Mouse (Mus musculus) stomach, postnatal 0 days (tissue): Measurements from ENCODE around the gene Ssbp3.

Experiments
- CTCF ChIP-seq: IDR thresholded peaks from 2 replicates; pipeline ENCODE4 v1.5.1; 2016; ENCODE audit warnings: antibody characterized with exemption, low read depth, mild to moderate bottlenecking, moderate library complexity
- EP300 ChIP-seq: optimal IDR thresholded peaks from 2 replicates; pipeline ENCODE3; 2016; ENCODE audit warnings: antibody characterized with exemption

DNA sequence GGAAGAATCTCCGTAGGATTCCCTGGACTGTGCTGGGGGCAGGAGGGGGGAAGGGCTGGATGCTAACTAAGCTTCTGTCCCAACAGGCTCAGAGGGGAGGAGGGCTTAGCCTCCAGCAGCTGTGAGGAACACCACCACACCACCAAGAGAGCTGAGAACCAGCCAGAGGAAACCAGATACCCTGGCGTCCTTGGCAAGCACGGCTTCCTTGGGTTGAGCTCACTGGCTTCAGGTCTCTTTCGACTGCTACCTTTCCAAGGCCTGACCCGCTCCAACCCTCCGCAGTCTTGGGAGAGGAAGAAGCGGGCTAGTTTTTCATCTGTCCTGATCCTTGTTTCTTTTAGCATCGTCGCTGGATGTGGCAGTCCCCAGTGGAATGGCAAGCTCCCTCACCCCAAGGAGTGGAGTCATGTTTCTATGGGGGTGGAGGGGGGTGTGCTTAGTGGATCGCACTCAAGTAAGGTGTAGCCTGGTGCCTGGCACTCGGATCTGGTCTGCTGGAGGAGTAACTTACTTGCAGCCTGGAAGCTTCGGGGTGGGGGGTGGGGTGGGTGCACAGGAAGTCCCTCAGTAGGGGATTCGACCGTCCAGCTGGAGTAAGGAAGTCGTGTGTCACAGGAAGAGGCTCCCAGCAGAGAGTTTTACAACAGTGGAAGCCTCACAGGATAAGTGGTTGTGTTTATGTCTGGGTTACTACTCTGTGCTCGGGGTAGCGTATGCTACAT, 2.6 kb upstream of the Ssbp3 start:
- TF ChIP-seq CTCF (no peak), EP300 (no peak)
